10 mouse cellular contexts compared by ENCODE assay signal in the genomic region with DNA sequence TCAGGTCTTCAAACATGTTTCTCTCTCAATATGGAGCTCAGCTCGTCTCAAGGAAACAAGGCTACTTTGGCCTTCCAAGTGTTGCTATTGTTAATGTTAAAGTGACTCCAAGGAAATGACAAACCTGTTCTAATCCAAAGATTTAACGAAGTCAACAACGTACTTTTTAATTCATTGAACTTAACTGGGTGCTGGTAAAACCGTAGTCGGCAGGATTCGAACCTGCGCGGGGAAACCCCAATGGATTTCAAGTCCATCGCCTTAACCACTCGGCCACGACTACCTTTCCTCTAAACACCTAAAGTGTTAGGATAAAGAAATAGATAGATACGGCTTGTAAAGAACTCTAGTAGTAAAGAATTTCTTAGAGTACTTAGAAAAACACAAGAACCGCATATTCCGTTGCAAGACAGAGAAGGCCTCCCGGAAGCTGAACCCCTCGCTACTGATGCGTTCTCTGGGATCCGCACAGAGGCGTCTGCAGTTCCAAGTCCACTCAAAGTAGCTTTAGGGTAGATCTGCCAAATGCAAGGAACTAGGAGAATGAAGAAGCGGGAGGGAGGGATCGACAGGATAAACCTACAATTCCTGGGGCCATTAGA. TPM values are rescaled to one million over a fixed set of nuclear protein-coding genes. Genes with fewer than 3 reads are reported as not detected.
DNase-seq lines count a peak whose midpoint lies in the region; ATAC-seq and TF ChIP-seq lines count a peak whose summit lies in the region.
"Had no signal": no experiment of that assay in that cellular context is flagged by ENCODE, and none has a peak within 500 bp of the region (broad histone marks: within the 10 kb centered on the region; RNA-seq: fewer than 3 reads in every experiment).

No protein-coding gene starts in this region.

- 0 out of 2 replicates have a peak, but pooled peaks cover 3% of the 10 kb centered on the region for H3K4me1 ChIP-seq in limb, embryonic 12.5 days (replicated peaks)
- no peaks in the 10 kb centered on the region for H3K4me1 ChIP-seq in stomach, postnatal 0 days (replicated peaks; ENCODE audit: control insufficient read depth, insufficient read depth)

- H3K36me3 ChIP-seq in limb, embryonic 12.5 days, result no peaks in the 10 kb centered on the region
- H3K36me3 ChIP-seq in stomach, postnatal 0 days (ENCODE audit: control insufficient read depth, insufficient read depth, low read length), result no peaks in the 10 kb centered on the region

- no peak for ATAC-seq in limb, embryonic 12.5 days (ENCODE audit: insufficient number of reproducible peaks, insufficient read depth, low FRiP score, low TSS enrichment, low read depth)
- ATAC-seq in stomach, postnatal 0 days (ENCODE audit: low FRiP score, low TSS enrichment), result no peak
- no peak for ATAC-seq in cerebellum, adult (ENCODE audit: insufficient number of reproducible peaks, low FRiP score, low TSS enrichment)

- TF ChIP-seq EP300 in stomach, postnatal 0 days (optimal IDR thresholded peaks at IDR 0.05), result no peak

- TF ChIP-seq CTCF in stomach, postnatal 0 days (IDR thresholded peaks at IDR 0.05; ENCODE audit: low read depth), result no peak

- no peaks in the 10 kb centered on the region; the same call in none of the 2 replicates for H3K27me3 ChIP-seq in limb, embryonic 12.5 days
- H3K27me3 ChIP-seq in stomach, postnatal 0 days (ENCODE audit: control insufficient read depth, insufficient read depth, low read length), result no peaks in the 10 kb centered on the region

- H3K9ac ChIP-seq in limb, embryonic 12.5 days (replicated peaks), result no peak overlapping the region
- H3K9ac ChIP-seq in stomach, postnatal 0 days (ENCODE audit: low read length), result no peak overlapping the region

- H3K27ac ChIP-seq in limb, embryonic 12.5 days, result no peak overlapping the region
- no peak overlapping the region for H3K27ac ChIP-seq in stomach, postnatal 0 days (replicated peaks)

- H3K4me3 ChIP-seq in limb, embryonic 12.5 days (replicated peaks), result peak overlapping the region; percentile 17; the same call in 1 of the 2 replicates
- no peak overlapping the region for H3K4me3 ChIP-seq in stomach, postnatal 0 days (ENCODE audit: low read depth, low read length)

- DNase-seq in heart, adult 11 months, result peak; percentile 40
- DNase-seq in heart, adult 18-20 months, result no peak
- DNase-seq in thymus, postnatal 14 days, result peak; percentile 54
- DNase-seq in thymus, adult 18-20 months, result no peak
- DNase-seq in stomach, postnatal 0 days (ENCODE audit: low spot score), result peak; percentile 36
- DNase-seq in lung, postnatal 14 days, result no peak
- DNase-seq: cerebellum, adult 9-10 months had no signal

- WGBS in limb, embryonic 12.5 days, result 3% methylated on average over 21 of the region's 21 CpGs
- 23% methylated on average over 21 of the region's 21 CpGs for WGBS in stomach, postnatal 0 days

- H3K9me3 ChIP-seq in limb, embryonic 12.5 days, result no peaks in the 10 kb centered on the region
- no peaks in the 10 kb centered on the region for H3K9me3 ChIP-seq in stomach, postnatal 0 days (ENCODE audit: control insufficient read depth, low read length)

- peak overlapping the region; percentile 31 for H3K4me2 ChIP-seq in limb, embryonic 12.5 days
- H3K4me2 ChIP-seq in stomach, postnatal 0 days (replicated peaks; ENCODE audit: low read depth), result peak overlapping the region; percentile 35

RNA-seq across cellular contexts. Expression of a gene that starts 20.1 kb away (rescaled TPM):
- 1 to 10 TPM in 1 of 2 experiments, under 1 TPM in 1; 0.67 to 1.3 TPM for total RNA-seq in heart, adult 18-20 months (2021)
- polyA plus RNA-seq in limb, embryonic 12.5 days (2016; fragmentation: Nextera tagmentation; extraction: Ambion mirVana), result 23.2 and 25.2 TPM in 2 replicates
- polyA plus RNA-seq in stomach, postnatal 0 days (2015; fragmentation: Nextera tagmentation; extraction: Ambion mirVana), result 1.4 and 1.6 TPM in 2 replicates

RNA-seq across cellular contexts. Expression of a gene that starts 56.2 kb away (rescaled TPM):
- total RNA-seq in heart, adult 18-20 months (2021), result not detected
- polyA plus RNA-seq in limb, embryonic 12.5 days (2016; fragmentation: Nextera tagmentation; extraction: Ambion mirVana), result 0.30 and 0.32 TPM in 2 replicates
- polyA plus RNA-seq in stomach, postnatal 0 days (2015; fragmentation: Nextera tagmentation; extraction: Ambion mirVana), result 0.05 TPM in 1 of 2 replicates, not detected in the other
- total RNA-seq: layer of hippocampus, postnatal 25 days had no signal

Comparison
In these comparisons a context has a peak if more than half of its experiments do, and no peak if none do; other contexts are left out.
1. DNase-seq: peak in heart, adult 11 months (single experiment), thymus, postnatal 14 days (single experiment) and stomach, postnatal 0 days (single experiment); none in heart, adult 18-20 months (0 of 2), thymus, adult 18-20 months (0 of 2) and lung, postnatal 14 days (single experiment).